Mouse (Mus musculus) ES-E14 (cell line): ENCODE data around the gene Pde6h. TPM values are rescaled to one million over a fixed set of nuclear protein-coding genes. Genes with fewer than 3 reads are reported as not detected.

Experiments
- DNase-seq: peaks from one replicate; pipeline ENCODE4 v3.0.0-alpha.2; 2013; ENCODE audit warnings: low read depth, low spot score
- H3K27ac ChIP-seq: 2 replicates; pipeline ENCODE4 v1.5.1; 2012; ENCODE audit warnings: low read depth, mild to moderate bottlenecking, low read length, moderate library complexity, mixed read lengths; ENCODE audit not compliant: poor library complexity, insufficient read depth, severe bottlenecking
- H3K36me3 ChIP-seq: 2 replicates; pipeline ENCODE4 v1.6.1; 2012; ENCODE audit warnings: mild to moderate bottlenecking, low read length, moderate library complexity, mixed read lengths; ENCODE audit not compliant: control insufficient read depth, poor library complexity, insufficient read depth, severe bottlenecking
- H3K4me1 ChIP-seq, 2 experiments: fragments of 150-350 bp in 1 of 2; sonication (generic) in 1 of 2; 2 replicates each; pipeline ENCODE4 v1.6.1; 2012; ENCODE audit warnings: low read length in 2 of 2, mild to moderate bottlenecking in 1 of 2, mixed read lengths in 1 of 2; ENCODE audit not compliant: control insufficient read depth in 2 of 2, insufficient read depth in 2 of 2, poor library complexity in 1 of 2
- H3K4me3 ChIP-seq, 2 experiments: fragments of 150-350 bp in 1 of 2; sonication (generic) in 1 of 2; 2 replicates each; pipeline ENCODE4 v1.5.1; 2012; ENCODE audit warnings: low read length in 2 of 2, low read depth in 1 of 2, mild to moderate bottlenecking in 1 of 2, mixed read lengths in 1 of 2; ENCODE audit not compliant: insufficient read depth in 1 of 2, poor library complexity in 1 of 2, severe bottlenecking in 1 of 2
- H3K9ac ChIP-seq: 2 replicates; pipeline ENCODE4 v1.6.1; 2012; ENCODE audit warnings: low read depth, mild to moderate bottlenecking, low read length, mixed read lengths; ENCODE audit not compliant: poor library complexity, insufficient read depth, severe bottlenecking
- H3K9me3 ChIP-seq: fragments of 150-350 bp; sonication (generic); 2 replicates; pipeline ENCODE4 v1.6.1; 2012; ENCODE audit warnings: low read depth, mild to moderate bottlenecking, low read length; ENCODE audit not compliant: control insufficient read depth, insufficient read depth
- CHD2 ChIP-seq: IDR thresholded peaks from 2 replicates; pipeline ENCODE4 v1.6.1; 2014; ENCODE audit warnings: mild to moderate bottlenecking, low read depth, low read length, inconsistent platforms
- HCFC1 ChIP-seq: IDR thresholded peaks from 2 replicates; pipeline ENCODE4 v1.6.1; 2012; ENCODE audit warnings: low read length, inconsistent platforms, borderline replicate concordance; ENCODE audit not compliant: insufficient read depth
- MAFK ChIP-seq: IDR thresholded peaks from 2 replicates; pipeline ENCODE4 v1.6.1; 2014; ENCODE audit warnings: mild to moderate bottlenecking, low read depth, low read length, inconsistent platforms; ENCODE audit not compliant: insufficient read depth
- ZC3H11A ChIP-seq: IDR thresholded peaks from 2 replicates; pipeline ENCODE4 v1.6.1; 2012; ENCODE audit warnings: low read depth, mild to moderate bottlenecking, inconsistent platforms, low read length, borderline replicate concordance
- ZNF384 ChIP-seq: IDR thresholded peaks from 2 replicates; pipeline ENCODE4 v1.6.1; 2012; ENCODE audit warnings: low read depth, low read length, inconsistent platforms
- in situ Hi-C, 2 experiments: fragments of 600-800 bp; cut with MboI; formaldehyde crosslinking; loops; one replicate each; pipeline ENCODE4 v1.15.1; 2025; ENCODE audit warnings: low sequenced_read_pairs in 2 of 2, inconsistent platforms in 1 of 2; ENCODE audit not compliant: unreplicated experiment in 2 of 2
- total RNA-seq: library from RNA; depleted of rRNA; stranded (reverse); fragments of 300-350 nt; gene quantifications from 2 replicates; pipeline ENCODE4 v1.2.3, GENCODE M21; 2012; rRNA removed

Pde6h gene
- total RNA-seq, 1 experiment: 0.45 TPM

GRCm38 (mm10) chr6:137014346-137014745 is 90.7 kb downstream of the Pde6h start:
- Histone ChIP-seq H3K9me3 (no peaks in the 10 kb centered on the region), H3K9ac (no peak overlapping the region), H3K4me3 (no peak overlapping the region), H3K4me1 (no peaks in the 10 kb centered on the region), H3K27ac (no peak overlapping the region), H3K36me3 (no peaks in the 10 kb centered on the region)
- TF ChIP-seq MAFK (no peak), ZC3H11A (no peak), HCFC1 (no peak), ZNF384 (no peak), CHD2 (no peak)
- DNase-seq: no peak
- in situ Hi-C loops: no loop called here

- Histone ChIP-seq H3K4me3 (no peak overlapping the region), H3K4me1 (no peaks in the 10 kb centered on the region), H3K9ac (no peak overlapping the region), H3K27ac (no peak overlapping the region), H3K9me3 (no peaks in the 10 kb centered on the region), H3K36me3 (no peaks in the 10 kb centered on the region)
- TF ChIP-seq MAFK: no peak
- no peak for TF ChIP-seq CHD2
- TF ChIP-seq ZNF384: no peak
- TF ChIP-seq HCFC1: no peak
- TF ChIP-seq ZC3H11A: no peak
- in situ Hi-C loops: no loop called here
- DNase-seq: no peak
Measured at GRCm38 (mm10) chr6:137017216-137017973, 93.8 kb downstream of the Pde6h start.

Other genes starting within 250 kb of the Pde6h start
- 0.09 and 0.11 TPM in 2 replicates for gene Gucy2c, start 142.1 kb upstream of the Pde6h start, total RNA-seq
- 70.5 and 110 TPM in 2 replicates for gene Hist4h4, start 119.4 kb upstream of the Pde6h start, total RNA-seq
- gene H2afj, start 115.6 kb upstream of the Pde6h start, total RNA-seq: 185 and 274 TPM in 2 replicates
- 0.90 and 1.2 TPM in 2 replicates for gene BC049715, start 96.2 kb upstream of the Pde6h start, total RNA-seq
- 33.5 and 41.7 TPM in 2 replicates for gene Wbp11, start 95.6 kb upstream of the Pde6h start, total RNA-seq
- not detected in 2 replicates for gene Smco3, start 88.4 kb upstream of the Pde6h start, total RNA-seq
- gene Art4, start 66.1 kb upstream of the Pde6h start, total RNA-seq: 0.32 TPM in 1 of 2 replicates, not detected in the other
- gene Mgp, start 48.0 kb upstream of the Pde6h start, total RNA-seq: not detected in 2 replicates
- not detected in 2 replicates for gene Erp27, start 1.7 kb upstream of the Pde6h start, total RNA-seq
- gene Arhgdib, start 18.1 kb downstream of the Pde6h start, total RNA-seq: 6.7 and 20.9 TPM in 2 replicates
- gene Rerg, start 246.7 kb downstream of the Pde6h start, total RNA-seq: 0.48 and 1.1 TPM in 2 replicates